Mouse (Mus musculus) liver, postnatal 0 days (tissue): ENCODE results near the gene Fancd2.

ENCODE experiments used
- CTCF ChIP-seq: sonication (generic); IDR thresholded peaks from 2 replicates; pipeline ENCODE4 v1.5.1; 2016; ENCODE audit warnings: antibody characterized with exemption, low read depth
- EP300 ChIP-seq: IDR thresholded peaks from 2 replicates; pipeline ENCODE4 v1.6.1; 2016; ENCODE audit warnings: antibody characterized with exemption, low read depth, mild to moderate bottlenecking

- TF ChIP-seq CTCF (no peak), EP300 (no peak)
Observed at GRCm38 (mm10) chr6:113517434-113518080, 13.9 kb upstream of the Fancd2 start.
